Mouse (Mus musculus): Measurements from ENCODE around the gene Phf19.

Gene Phf19

DNA sequence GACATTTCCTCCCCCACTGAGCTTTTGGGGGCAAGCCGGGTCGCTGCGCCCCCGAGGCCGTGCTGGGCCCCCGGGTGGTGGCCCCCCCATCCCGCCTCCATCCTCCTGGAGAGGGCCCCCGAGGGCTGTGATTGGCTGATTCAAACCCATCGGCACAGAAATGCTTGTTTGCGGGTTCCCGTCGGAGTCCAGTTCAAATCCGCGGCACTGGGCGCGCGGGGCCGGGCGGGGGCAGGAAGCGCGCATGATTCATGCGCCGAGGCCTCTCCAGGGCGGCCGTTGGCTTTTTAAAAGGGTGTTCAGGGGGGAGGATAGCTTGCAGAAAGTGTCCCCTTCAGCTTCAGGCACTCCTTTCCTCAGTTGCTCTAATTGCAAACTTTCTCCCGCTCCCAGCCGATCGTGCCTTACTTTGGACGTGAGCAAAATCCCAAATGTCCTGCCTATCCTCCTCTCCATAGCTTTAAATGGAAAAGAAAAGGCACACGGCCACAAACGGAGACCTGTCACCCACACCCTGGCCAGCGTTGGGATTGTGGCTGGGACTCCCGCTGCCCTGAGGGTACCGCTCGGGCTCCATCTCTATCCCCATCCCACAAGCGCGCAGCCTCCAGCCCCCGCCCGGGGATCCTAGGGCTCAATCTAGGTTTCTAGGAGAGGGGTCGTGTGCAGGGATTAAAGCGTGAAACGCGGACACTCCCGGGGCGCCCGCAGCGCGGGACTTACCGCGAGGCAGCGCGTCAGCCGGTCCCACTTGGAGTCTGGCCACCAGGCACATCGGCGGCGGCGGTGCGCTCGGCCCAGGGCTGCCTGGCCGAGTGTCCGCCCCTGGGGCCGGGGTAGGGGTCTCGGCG, at the start of gene Phf19:
Gene Phf19 (minus strand): TSS at position 809 of the 851 bp plus-strand sequence.
- peak; percentile 68 for DNase-seq (ENCODE audit: low read depth, low spot score)

DNA sequence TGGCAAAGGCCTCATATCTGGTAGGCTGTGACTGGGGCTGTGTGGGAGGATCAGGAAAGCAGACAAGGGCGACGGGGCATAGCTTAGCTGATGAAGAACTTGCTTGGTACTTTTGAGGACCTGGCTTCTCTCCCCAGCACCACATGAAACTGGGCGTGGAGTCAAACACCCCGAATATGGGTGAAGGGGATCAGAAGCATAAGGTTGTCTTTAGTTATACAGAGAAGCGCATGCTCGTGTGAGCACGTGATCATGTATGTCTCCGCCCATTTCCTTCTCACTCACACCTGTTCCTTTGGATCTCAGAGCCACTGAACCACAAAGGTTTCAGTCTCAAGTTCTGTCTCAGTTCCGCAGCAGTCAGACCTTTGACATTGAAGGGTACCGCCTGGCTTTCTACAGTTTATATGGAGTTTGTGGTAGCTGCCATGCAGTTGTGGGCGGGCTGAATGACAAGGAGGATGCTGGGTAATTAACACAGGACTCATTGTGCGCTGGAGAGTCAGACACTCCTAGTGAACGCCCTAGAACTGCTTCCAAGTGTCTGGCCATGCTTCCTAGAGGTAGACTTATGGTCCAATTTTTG, 49.6 kb upstream of the Phf19 start:
- peak; percentile 96 for DNase-seq (ENCODE audit: low read depth, low spot score)

DNA sequence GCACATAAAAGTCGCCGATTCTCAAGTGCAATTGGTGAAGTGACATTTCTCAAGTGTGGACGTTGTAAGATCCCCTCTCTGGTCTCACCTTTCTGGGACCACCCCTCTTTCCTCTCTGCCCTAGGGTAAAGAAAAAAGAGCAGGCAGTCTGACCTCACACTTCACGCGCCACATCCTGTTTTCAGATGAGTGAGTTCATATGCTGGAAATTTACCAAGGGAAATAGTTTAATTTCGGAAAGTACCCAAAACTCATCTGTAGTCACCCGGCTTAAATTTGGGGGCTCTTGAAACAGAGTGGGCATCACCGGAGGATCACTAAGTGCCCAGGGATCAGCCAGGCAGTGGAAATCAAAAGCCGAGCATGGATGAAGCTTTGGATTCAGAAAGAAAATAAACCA, 49.1 kb upstream of the Phf19 start:
- DNase-seq (ENCODE audit: low read depth, low spot score): peak; percentile 91

DNA sequence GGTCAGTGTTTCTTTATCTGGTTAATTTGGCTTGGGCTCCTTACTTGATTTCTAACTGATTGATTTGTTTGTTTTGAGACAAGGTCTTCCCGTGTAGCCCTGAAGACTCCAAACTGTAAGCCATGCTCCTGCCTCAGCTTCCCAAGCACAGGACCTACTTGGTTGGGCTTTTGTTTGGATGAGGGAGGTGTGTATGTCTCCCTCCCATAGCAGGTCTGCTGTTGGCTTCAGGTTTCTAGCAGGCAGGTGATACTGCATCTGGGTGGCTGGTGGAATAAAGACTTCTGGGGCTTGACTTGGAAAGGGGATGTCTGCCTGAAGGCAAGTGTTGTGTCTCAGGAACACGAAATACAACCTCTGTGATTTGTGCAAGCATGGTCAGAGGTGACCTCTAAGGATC, 48.4 kb upstream of the Phf19 start:
- peak; percentile 49 for DNase-seq (ENCODE audit: low read depth, low spot score)

DNA sequence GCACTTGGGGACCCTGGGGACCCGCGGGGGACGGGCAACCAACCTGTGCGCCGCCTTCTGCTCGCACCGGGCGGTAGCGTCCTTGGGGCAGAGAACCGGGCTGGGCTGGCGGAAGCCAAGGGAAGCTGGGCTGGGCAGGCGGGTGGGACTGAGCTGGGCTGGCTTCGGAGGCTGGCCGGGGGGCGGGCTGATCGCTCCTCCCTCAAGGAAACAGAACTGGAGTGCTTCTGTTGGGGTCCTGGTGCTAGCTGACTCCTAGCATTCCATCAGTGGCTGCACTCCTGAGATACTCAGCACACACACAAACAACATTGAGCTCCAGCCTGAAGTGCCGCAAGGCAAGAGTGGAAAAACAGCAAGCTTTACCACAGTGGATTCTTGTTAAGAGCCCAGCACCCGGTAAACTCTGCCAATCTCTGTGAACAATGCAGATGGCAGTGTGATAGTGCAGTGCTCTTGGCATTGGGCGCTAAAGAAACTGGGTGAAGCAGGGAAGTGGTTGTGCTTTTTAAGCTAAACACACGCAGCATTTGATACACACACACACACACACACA, 47.7 kb upstream of the Phf19 start, which contains the start of gene Traf1:
Gene Traf1 (minus strand): TSS at position 292 of the 556 bp plus-strand sequence.
- DNase-seq (ENCODE audit: low read depth, low spot score): peak; percentile 86

DNA sequence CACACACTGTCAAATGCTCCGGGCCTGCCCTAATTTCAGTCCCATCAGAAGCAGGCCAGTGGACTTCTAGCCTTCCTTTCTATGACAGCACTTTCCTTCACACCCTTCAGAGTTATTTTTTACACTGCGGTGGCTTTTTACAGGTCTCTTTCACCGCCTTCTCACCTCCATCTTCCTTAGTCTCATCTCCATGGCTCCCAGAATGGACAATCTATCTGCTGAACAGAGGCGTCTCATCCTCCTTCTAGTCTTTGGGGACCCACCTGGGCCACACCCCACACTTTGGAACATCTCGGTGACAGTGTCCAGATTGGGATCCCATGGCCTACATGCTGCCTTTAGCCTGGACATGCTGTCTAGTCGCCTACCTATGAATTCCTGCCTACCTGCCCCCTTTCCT, 47.1 kb upstream of the Phf19 start:
- DNase-seq (ENCODE audit: low read depth, low spot score): peak; percentile 49

DNA sequence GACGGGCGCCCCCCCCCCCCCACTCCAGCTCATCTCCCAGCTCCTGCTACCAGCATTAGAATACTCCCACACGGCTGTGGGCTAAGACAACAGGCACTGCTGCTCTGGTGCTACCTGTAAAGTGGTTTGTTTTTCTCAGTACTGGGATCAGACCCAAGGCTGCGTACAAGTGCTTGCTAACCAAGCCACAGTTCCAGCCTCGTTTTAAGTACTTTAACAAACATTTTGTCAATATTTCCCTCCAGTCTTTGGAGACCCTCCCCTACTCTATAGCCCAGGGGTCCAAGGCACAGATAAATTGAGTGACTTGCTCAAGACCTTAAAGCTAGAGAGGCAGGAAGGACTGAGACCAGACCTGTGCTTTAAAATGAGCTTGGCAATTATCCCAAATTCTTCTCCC, 46.6 kb upstream of the Phf19 start:
- peak; percentile 48 for DNase-seq (ENCODE audit: low read depth, low spot score)

DNA sequence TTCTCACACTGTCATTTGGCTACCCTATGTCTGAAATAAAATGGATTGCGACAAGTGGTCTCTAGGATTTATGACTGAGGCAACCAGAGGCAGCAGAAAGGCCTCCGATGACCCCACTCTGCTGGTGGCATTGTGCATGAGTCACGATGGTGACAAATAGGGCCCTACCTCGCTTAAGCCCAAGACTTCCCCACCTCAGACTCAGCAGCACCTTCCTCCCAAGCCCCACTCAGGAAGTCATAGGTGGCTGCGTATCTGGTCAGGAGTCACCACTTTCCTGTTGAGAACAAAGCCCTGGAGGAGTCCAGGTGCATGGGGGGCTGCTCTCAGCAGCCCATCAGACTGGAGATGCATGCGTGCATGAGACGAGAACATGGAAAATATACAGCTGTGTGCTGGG, 44.8 kb upstream of the Phf19 start:
- peak; percentile 70 for DNase-seq (ENCODE audit: low read depth, low spot score)

DNA sequence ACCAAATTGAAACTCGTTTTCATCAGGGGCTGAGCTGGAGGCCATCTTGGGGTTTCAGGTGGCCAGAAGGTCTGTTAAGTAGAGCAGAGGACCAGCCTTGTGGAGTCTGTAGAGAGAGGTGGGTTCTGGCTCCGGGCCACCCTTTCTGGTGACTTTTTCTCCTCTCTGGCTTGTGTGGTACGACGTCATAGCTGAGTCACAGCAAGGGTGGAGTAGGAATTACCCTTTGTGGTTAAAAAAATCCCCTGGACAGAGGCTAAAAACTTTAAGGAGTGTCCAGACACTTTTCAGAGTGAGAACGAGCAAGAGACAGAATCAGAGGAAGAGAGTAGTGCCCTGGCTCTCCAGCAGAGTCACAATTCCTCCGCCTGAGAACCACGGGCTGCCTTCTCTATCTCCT, 44.2 kb upstream of the Phf19 start:
- DNase-seq (ENCODE audit: low read depth, low spot score): peak; percentile 85

DNA sequence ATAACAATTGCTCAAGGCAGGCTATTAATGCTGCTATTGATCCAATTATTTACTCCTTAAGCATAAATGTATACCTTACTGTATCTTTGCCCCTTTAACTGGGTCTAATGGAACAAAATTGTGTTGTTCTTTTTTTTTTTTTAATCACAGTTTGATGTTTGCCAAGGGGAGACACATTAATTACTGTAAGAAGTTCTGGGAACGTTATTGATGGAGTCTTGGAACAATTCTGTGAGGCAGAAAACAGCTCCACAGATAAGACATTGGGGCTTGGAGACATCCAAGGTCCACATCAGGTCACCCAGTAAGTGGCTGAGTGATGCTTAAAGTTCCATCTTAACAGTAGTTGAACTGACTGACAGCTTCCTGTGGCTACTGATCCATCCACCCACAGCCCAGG, 43.6 kb upstream of the Phf19 start:
- peak; percentile 30 for DNase-seq (ENCODE audit: low read depth, low spot score)

DNA sequence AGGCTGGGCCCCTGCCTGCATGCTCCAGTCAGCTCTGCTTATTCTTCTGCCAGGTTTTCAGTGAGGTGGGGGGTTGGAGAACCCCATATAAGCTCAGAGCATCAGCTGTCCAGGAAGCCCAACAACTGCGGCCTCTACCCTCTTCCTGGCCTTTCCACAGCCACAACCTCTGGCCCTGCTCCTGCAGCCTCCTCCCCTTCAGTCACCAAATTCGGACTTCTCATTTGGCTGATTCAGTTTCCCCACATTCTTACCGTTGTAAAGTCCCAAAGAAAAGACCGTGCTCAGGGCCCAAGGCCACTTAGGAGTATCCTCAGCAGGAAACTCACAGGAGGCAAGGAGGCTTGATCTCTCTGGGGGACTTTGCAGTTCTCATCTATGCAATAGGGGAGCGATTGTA, 43.1 kb upstream of the Phf19 start:
- no peak for DNase-seq (ENCODE audit: low read depth, low spot score)

DNA sequence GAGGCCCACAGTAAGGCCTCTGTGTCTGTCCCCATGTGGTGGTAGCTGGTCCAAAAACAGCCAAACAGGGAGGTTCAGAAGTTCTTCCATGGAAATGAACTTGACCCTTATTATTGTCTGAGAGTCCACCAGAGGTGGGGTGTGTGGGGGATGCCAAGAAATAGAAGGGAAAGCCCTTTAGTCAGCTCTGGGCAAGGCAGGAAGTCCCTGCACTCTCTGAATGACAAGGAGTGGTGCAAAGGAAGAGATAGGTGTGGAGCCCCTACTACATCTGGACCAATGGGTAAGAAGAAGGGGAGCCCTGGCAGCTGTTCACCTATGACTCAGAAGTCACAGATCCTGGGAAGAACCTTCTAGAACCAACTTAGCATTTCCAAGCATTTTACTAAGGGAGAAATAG, 40.5 kb upstream of the Phf19 start:
- peak; percentile 34 for DNase-seq (ENCODE audit: low read depth, low spot score)

DNA sequence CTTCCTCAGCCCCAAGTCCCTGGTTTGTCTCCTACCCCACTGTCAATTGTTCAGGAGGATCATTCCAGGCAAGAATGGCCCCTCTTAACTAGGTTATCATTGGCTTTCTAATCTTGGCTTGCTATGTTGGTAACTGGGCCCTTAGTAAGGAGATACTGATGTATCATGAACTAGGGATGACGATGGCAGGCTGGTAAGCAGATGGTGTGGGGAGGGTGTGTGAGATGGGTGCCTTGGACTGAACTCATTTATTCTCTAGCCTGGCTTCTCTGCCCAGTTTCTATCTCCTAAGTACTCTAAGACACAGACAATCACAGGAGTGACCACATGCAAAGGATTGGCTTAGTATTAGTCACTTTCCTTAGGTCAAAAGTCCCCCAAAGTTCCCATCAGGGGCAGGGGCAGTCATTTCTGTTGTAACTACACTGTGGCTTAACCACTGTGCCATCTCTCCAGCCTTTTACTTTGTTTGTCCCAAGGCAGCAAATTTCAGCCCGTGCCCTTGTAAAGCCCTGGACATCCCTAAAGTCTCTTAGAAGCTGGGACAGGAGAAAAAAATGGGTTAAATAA, 39.8 kb upstream of the Phf19 start:
- DNase-seq (ENCODE audit: low read depth, low spot score): no peak

DNA sequence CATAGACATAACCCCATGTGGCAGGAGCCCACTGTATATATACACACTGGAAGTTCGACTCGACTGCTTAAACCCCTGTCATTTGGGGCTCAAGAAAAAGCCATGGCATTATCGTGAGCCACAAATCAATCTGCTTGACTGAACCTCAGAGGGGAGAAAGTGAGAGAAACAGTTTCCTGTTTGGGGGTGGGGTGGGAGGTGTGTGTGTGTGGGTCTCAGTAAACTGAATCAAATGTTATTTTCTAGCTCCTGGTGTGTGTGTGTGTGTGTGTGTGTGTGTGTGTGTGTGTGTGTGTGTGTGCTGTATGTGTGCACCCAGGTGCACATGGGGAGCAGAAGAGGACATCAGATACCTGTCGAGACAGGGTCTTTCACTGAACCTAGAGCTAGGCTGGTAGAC, 39.2 kb upstream of the Phf19 start:
- DNase-seq (ENCODE audit: low read depth, low spot score): peak; percentile 66

DNA sequence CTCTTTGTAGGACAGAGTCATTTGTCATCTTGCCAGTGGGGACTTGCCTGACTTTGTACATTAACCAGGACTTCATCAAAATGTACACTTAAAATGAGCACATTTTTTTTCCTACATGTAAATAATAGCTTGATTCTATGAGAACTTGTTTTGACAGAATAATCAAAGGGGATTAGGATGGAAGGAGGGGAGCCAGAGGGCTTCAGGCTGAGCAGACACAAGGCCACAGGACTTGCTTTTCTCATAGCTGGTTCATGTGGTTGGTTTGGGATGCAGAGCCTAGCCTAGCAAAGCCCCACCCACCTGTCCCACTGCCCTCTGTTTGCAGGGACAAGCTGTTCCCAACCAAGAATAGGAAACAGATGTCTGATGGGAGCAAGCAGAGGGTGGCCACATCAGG, 37.6 kb upstream of the Phf19 start:
- DNase-seq (ENCODE audit: low read depth, low spot score): no peak

DNA sequence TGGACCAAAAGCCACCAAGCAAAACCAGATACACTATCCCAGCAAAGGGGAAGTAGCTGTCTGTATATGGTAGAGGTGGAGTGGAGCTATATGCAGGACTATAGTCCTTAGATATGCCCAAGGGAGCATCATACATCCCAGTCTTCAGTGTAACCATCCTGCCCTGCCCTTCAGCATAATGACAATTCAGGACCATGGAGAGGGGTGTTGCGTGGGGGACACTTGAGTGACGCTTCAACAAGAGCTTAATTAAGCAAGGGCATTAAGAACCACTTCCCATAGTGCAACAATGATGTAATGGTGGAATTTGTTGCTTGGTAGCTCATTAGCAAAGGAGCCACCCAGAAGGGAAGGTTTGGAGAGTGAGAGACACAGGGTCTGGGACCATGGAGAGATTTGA, 34.8 kb upstream of the Phf19 start:
- no peak for DNase-seq (ENCODE audit: low read depth, low spot score)

DNA sequence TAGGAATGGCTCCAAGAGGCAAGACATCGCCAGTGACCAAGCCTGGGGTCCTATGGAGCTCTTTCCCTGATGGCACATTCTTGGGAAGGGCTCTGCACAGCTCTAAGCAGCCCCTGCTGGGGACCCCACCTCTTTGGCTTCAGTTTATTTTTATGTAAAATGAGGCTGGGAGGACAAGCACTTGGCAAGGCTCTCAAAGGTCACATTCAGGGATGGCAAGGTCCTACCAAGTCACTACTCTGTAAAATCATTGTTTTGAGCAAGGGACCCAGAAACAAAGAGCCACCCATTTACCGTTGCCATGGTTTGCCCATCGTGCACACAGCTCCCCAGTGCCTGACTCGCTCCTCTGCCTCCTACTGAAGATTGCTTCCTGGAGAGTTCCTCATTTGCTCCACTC, 32.2 kb upstream of the Phf19 start:
- DNase-seq (ENCODE audit: low read depth, low spot score): no peak

DNA sequence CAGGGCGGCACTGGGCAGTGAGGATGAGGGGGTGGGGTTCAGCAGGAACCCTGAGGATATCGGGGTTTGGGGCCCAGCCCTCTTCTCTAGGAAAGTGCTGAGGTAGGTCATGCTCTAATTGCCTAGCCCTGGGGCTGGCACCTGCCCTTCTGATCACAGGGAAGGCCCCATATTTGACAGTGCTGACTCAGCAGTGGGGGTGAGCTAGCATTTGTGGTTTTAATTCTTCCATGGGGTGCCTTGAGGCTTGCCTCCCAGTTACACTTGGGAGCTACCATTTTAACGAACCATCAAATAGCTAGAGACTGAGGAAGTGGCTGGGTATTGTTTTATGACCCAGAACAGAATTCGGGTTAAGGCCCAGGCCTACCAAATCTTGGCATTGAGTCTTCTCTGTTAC, 31.8 kb upstream of the Phf19 start:
- DNase-seq (ENCODE audit: low read depth, low spot score): peak; percentile 50

DNA sequence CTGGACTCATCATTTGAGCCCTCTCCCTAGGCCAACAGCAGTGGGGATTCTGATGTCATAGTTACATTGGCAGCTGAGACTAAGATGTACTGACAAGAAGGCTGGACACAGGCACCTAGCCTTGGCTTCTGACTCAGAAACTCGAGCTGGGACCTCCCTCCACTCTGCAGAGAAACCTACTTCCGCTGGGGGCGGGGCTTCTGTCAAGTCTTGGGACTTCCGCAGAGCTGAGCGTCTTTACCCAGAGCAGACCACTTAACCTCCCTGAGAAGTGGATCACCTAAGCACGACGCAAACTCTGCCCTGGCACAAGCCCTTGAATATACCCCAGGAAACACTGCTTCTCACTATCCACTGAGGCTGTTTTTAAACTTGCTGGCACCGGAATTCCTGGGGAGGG, 30.9 kb upstream of the Phf19 start:
- DNase-seq (ENCODE audit: low read depth, low spot score): peak; percentile 82

DNA sequence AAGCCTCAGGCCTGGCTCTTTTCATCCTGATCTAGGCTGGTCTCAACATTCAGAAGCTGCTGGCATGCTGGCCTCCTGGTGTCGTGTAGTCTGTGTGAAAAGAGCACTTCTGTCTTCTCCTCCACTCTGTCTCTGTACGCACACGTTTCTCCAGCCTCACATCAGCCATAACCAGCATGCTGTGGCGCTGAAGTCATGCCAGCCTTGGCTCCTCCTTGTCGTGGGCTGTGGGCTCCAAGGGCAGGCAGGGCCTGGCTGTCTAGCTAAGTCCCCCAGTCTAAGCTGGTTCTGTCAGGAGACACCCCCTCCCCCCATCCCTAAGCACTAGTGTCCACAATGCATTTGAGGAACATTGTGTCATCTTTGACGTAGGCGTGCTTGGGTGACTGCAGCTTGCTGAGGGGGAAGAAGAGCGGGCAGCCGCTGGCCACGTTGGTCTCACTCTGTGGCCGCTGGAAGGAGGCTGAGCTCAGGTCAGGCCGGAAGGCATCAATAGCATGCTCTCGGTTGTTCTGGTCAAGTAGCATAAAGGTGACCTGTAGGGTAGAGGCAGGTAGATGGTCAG, 29.8 kb upstream of the Phf19 start:
- no peak for DNase-seq (ENCODE audit: low read depth, low spot score)

DNA sequence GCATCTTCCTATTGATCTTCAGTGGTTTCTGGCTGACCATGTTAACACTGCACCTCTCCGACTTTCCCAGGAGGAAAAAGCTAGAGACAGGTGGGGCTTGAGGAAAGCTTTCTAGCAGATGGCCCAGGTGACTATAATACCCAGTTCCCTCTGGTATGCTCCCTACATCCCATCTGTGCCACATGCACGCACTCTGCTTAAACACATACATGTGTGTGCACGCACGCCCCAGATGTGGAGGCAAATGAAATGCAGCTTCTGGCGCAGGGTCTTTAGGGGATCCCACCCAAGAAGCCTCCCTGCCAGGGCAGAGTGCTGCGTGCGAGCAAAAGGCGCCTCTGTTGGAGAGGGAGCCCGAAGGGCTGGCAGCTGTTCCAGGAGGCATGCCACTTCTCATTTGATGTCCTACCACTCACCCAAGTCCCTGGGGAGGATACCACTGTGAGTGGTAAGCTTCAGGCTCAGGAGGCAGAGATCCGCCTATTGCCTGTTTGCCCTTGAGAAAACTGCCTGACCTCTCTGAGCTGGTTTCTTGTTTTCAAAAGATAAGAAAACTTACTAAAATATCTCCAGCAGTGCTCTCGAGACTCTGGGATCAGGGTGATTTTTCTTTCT, 27.3 kb upstream of the Phf19 start:
- DNase-seq (ENCODE audit: low read depth, low spot score): no peak

DNA sequence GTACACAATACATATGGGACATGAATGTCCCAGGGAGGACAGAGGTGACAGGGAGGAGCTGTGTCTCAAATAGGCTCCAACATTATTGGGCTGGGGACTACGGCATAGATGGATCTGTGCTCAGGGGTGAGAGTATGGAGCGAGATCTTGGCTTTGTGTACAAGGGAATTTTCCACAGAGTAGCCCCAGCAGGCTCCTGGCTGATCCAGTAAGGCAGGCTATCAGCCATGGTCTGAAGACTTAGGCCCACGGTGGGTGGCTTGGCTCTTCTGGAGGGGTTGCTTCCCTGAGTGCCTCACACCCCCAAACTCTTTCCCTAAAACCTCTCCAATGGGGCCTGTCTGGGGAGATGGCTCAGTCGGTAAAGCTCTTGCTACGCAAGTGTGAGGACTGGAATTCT, 26.4 kb upstream of the Phf19 start:
- DNase-seq (ENCODE audit: low read depth, low spot score): no peak

Data from CD4-positive helper T cell, adult 2 months (primary cell).